Mouse (Mus musculus): ENCODE data around the gene Lmtk3.

Gene Lmtk3

DNA sequence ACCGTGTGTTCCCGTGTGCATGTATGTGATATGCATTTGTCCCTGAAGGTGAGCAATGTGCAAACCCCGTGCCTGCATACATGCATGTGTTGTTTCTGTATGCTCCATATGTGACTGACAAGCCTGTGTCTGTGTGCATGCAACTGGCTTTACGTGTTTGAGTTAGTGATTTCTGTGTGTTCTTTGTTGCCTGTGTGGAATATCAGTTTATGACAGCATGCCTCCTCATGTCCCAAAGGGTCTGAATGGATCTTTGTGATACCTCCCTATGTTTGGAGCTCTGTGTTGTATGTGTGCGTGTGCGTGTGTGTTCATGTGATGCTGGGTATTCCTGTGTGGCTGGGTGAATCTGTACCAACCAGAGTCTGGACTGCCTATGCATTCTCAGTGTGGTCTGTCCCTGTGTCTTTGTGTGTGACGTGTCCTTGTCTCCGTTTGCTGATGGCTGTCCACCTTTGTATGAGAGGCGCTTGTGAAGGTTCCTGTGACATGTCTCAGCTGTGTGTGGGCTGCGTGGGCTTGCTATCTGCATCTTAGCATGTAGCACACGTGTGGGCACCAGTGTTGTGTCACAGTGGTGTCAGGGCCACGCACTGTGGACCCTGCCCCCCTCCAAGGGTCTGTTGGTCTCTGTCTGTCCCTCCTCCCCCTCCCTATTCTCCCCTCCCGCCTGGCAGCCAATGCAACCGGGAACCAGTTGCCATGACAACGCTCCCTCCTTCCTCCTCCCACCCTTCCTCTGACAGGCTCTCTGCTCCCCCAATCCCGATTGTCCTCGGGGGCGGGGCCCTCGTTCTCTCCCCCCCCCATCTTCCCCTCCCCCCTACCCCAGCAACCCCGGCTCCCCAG is 1.2 kb downstream of the Lmtk3 start, which contains the start of gene Sult2b1:
Sult2b1 (minus strand) TSS at position 146 of the 849 bp plus-strand sequence.
- DNase-seq (ENCODE audit: low spot score in 2 of 2), result no peak

DNA sequence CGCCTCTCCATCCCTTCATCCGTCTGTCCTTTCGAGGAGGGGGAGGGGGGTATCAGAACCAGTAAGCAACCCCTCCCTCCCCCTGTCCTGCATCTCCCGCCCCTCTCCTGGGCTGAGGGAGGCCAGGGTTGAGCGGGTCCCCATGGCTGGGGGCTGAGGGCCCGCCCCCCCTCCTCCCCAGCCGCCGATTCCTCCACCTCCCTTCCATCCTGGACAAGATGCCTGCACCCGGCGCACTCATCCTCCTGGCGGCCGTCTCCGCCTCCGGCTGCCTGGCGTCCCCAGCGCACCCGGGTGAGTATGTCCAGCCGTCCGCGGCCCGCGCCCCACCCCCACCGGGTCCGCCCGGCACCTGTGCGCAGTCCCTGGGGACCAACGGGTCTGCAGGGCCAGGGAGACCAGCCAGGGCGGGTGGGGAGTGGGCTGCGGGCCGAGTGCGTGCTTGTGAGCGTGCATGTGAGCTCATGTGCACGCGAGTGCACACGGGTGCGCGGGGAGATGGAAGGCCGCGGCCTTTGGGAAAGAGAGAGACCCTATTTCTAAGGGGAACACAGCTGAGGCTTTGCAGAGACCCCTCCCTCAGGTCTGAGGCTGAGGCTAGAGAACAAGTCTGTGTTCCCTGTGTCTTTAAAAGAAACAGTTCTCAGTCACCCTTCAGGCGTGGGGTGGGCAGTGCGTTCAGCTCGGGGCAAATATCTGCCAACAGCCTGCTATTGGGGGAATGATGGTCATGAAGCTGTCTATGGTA is 2.0 kb downstream of the Lmtk3 start:
- DNase-seq (ENCODE audit: low spot score in 2 of 2), result no peak

DNA sequence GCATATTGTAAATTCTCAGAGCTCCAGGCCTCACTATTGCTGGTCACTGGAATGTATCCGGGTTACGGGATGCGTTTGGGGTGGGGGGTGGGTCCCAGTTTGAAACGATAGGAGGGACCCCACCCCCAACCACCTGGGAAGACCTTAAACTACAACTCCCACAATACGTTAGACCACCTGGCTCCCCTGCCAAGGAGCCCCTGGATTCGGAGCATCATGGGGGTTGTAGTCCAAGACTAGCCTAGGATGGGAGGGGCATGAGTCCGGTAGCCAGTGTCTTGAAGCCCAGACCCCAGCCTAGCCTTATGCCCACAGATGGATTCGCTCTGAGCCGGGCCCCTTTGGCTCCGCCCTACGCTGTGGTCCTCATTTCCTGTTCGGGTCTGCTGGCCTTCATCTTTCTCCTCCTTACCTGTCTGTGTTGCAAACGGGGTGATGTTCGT is 2.6 kb downstream of the Lmtk3 start:
- DNase-seq (ENCODE audit: low spot score in 2 of 2), result no peak

DNA sequence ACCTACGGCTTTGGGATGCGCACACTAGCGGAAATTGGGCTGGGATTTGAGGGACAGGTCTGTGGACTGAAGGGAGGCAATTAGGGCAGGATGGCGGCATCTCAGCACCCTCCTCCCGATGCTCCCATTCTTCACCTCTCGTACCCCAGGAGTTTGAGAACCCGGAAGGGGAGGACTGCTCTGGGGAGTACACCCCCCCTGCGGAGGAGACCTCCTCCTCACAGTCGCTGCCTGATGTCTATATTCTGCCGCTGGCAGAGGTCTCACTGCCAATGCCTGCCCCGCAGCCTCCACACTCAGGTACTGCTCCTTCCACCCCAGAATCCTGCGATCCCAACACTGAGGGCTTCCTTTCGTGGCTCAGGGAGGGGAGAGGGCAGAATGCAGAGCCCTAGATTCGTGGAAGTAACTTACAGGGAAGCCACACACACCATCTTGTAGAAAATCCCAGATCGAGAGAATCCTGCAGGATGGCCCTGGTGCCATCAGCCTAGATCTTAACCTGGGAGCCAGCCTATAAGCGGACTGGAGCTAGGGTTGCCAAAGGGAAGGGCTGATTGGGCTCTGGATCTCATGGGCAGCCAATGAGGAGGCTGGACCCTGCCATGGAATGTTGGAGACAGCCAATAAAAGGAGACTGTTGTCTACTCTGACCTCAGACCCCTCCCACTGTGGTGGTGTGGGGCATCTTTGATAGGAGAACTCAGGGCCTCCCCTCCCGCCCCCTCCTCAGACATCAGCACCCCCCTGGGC is 3.3 kb downstream of the Lmtk3 start:
- DNase-seq (ENCODE audit: low spot score in 2 of 2), result no peak

DNA sequence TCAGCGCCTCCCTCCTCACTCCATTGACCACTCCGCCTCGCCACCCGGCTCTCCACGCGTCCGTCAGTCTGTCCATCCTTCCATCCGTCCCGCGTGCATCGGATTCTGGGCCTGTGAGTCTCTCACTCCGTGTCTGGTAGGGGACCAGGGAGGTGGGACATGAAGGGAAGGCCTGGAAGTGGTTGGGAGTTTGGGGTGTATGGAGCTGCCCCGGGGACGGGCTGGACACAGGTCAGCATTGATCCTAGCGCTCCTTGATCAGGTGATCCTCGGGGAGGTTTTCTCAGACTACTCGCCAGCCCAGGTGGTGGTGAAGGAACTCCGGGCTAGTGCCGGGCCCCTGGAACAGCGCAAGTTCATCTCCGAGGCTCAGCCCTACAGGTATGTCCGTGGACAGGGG is 4.1 kb downstream of the Lmtk3 start:
- no peak for DNase-seq (ENCODE audit: low spot score in 2 of 2)

DNA sequence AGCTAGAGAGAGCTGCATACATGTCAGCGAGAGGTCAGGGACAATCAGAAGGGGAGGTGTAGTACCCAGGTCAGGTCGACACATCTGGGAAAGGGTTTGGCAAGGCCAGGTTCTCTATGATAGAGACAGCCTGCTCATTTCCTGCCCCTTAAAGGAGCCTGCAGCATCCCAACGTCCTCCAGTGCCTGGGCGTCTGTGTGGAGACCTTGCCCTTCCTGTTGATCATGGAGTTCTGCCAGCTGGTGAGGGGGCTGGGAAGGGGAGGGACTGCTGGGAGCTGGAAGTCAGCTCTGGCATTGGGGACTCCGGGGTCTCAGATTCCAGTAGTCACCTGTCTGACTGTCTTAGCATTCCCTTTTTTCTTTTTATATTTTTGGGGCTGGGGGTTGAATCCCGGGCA is 7.2 kb downstream of the Lmtk3 start:
- no peak for DNase-seq (ENCODE audit: low spot score in 2 of 2)

DNA sequence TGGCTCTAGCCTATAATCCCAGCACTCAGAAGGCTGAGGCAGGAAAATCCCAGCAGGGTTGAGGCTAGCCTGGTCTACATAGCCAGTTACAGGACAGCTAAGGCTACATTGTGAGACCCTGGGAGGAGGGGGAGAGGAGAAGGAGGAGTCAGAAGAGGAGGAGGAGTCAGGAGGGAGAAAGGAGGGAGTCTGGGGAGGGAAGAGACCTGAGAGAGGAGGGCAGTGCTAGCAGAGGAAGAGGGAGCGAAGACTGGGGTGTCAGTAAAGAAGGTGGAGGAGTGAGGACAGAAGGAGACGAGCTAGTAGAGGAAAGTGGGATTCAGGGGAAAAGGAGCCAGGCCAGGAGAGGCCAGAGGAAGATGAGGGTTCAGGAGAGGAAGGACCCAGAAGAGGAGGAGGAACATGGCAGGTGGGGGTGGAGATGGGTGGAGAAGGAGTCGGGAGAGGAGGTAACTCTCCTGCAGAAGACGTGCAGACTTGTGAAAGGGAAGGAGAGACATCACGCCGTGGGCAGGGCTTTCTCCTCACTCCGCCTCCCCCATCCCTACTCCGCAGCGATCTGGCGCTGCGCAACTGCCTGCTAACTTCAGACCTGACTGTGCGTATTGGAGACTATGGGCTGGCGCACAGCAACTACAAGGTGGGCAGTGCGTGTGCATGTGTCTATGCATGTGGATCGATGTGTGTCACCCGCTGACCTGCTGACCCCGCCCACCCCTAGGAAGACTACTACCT is 8.4 kb downstream of the Lmtk3 start:
- DNase-seq (ENCODE audit: low spot score in 2 of 2), result no peak

DNA sequence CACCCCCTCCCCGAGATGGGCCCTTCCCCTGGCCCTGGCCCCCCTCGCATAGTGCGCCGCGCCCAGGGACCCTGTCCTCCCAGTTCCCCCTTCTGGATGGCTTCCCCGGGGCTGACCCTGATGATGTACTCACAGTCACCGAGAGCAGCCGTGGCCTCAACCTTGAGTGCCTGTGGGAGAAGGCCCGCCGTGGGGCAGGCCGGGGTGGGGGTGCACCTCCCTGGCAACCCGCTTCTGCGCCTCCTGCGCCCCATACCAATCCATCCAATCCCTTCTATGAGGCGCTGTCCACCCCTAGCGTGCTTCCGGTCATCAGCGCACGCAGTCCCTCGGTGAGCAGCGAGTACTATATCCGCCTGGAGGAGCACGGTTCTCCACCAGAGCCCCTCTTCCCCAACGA is 9.7 kb downstream of the Lmtk3 start:
- no peak for DNase-seq (ENCODE audit: low spot score in 2 of 2)

DNA sequence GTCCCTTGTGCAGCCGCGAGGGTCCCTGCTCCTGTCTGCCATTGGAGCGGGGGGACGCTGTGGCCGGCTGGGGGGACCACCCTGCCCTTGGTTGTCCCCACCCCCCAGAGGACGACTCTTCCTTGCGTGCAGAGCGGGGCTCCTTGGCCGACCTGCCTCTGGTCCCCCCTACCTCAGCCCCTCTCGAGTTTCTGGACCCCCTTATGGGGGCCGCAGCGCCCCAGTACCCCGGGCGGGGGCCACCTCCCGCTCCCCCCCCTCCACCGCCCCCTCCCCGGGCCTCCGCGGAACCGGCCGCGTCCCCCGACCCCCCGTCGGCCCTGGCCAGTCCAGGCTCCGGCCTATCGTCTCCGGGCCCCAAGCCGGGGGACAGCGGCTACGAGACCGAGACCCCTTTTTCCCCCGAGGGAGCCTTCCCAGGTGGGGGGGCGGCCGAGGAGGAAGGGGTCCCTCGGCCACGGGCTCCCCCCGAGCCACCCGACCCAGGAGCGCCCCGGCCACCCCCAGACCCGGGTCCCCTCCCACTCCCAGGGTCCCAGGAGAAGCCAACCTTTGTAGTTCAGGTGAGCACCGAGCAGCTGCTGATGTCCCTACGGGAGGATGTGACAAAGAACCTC is 10.5 kb downstream of the Lmtk3 start:
- no peak for DNase-seq (ENCODE audit: low spot score in 2 of 2)

DNA sequence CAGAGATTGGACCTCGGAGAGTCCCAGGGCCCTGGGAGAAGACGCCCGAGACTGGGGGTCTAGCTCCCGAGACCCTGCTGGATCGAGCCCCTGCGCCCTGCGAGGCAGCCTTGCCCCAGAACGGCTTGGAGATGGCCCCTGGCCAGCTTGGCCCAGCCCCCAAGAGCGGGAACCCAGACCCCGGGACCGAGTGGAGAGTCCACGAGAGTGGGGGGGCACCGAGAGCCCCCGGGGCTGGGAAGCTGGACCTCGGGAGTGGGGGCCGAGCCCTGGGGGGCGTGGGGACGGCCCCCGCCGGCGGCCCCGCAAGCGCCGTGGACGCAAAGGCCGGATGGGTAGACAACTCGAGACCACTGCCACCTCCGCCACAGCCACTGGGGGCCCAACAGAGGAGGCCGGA is 11.4 kb downstream of the Lmtk3 start:
- no peak for DNase-seq (ENCODE audit: low spot score in 2 of 2)

DNA sequence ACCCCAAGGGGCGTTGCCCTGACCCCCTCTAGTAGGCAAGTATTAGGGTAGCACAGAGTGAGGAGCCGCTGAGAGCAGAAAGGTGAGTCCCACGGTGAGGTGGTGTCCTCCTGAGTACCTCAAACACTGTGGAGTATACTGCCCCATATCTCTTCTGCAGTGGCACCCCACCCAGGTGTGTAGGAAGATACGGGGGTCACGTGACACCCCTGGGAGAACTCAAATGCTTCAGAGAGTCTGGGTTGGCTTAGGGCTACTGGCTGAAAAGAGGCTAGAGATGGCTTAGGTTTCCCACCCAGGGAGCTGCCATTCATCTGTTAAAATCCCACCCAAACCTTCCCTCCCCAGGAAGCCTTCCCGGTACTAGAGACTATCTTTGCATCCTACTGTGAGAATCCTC is 13.4 kb downstream of the Lmtk3 start:
- DNase-seq (ENCODE audit: low spot score in 2 of 2), result no peak

DNA sequence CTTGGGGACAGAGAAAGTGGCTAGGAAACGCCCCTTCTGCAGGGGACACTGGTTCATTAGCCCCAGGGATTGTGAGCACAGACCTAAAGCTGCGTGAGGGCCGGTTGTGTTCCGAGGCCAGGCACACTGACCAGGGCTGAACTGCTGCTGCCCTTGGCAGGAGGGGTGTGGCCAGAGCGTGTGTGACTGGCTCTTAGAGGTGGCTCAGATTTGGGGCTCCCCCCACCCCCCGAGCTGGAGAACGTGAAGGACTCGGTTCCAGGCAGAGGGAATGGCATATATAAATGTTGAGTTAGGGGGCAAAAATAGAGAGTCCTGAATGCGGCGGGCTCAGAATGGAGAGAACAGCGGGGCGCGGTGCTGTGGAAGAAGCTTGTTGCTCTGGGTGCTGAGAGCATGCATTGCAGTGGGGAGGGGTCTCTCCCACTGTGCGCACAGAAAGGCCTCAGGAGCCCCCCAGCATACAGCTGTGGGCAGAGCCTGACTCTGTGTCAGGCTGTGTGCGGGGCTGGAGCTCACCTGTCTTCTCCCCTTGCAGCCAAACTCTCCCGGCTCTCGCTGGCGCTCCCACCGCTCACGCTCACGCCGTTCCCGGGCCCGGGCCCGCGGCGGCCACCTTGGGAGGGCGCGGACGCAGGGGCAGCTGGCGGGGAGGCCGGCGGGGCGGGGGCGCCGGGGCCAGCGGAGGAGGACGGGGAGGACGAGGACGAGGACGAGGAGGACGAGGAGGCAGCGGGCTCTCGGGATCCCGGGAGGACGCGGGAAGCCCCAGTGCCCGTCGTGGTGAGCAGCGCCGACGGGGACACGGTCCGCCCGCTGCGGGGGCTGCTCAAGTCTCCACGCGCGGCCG is 14.3 kb downstream of the Lmtk3 start:
- DNase-seq (ENCODE audit: low spot score in 2 of 2), result no peak

DNA sequence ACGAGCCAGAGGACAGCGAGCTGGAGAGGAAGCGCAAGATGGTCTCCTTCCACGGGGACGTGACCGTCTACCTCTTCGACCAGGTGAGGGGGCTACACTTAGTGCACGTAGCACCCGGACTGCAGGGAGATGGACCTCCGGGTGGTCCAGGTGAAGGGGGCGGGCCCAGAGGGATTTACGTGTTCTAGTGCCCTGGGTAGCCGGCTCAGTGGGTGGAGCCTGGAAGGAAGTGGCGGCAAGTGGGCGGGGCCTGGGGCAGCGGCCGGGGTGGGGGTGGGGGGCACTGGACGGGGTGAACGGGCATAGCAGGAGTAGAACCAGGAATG is 14.9 kb downstream of the Lmtk3 start:
- peak; percentile 33 to 34 for DNase-seq (ENCODE audit: low spot score in 2 of 2)

DNA sequence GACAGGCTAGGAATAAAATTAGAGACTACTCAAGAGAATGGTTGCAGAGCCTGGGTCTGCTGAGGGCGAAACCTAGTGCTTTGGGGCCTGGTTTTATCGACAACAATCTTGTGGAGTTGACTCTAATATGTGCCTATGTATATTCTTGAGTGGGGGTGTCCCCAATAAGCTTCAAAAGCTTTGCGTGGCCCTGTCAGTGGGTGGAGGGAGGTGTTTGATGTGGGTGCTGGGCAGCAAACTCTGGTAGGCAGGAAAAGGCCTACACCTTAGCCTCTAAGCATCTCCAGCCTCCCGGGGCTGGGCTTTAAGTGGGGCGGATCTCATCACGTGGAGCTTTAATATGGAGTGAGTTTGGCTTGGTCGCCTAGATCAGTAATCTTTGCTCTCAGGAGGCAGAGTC is 15.4 kb downstream of the Lmtk3 start:
- peak; percentile 47 for DNase-seq (ENCODE audit: low spot score in 2 of 2)

DNA sequence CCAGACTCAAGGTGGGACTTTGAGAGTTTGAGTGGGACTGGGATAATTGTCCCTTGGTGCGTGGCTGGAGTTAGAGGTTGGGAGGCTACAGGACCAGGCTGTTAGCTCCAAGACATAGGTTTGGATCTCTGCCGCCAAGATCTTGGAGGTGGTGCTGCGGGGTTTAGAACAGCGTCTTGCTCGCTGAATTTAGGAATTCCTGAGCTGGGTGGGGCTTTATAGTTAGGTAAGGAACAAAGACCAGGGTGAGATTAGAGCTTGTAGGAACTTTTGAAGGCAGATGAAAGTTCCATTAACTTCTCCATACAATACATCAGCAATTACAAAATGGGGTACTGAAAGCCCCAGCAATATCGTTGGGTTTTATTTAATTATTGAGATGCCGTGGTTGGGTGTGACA is 16.5 kb downstream of the Lmtk3 start:
- DNase-seq (ENCODE audit: low spot score in 2 of 2), result no peak

DNA sequence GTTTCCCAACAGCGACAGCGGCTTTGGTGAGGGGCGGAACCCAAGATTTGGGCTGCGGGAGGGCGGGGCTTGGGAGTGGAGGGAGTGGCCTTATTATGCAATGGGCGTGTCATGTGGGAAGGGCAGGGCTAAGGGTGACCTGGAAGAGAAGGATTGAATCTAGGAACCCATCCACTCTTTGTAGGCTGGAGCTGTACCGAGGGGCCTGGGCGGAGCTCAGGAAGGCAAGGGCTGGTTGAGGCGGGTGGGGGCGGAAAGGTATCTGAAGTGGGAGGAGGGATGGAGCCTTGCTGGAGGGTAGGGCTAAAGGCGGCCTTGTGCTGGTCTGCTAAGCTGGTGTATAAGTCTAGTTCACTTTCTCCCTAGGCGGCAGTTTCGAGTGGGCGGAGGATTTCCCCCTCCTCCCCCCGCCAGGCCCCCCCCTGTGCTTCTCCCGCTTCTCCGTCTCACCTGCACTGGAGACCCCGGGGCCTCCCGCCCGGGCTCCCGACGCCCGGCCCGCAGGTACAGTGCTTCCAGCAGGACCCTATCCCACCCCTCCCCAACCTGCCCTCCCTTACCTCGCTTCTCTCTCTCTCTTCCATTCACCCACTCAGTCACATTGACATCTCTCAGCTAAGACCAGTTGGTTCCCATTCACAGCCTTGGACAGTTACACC is 17.1 kb downstream of the Lmtk3 start:
- DNase-seq (ENCODE audit: low spot score in 2 of 2), result peak; percentile 38 to 53

DNA sequence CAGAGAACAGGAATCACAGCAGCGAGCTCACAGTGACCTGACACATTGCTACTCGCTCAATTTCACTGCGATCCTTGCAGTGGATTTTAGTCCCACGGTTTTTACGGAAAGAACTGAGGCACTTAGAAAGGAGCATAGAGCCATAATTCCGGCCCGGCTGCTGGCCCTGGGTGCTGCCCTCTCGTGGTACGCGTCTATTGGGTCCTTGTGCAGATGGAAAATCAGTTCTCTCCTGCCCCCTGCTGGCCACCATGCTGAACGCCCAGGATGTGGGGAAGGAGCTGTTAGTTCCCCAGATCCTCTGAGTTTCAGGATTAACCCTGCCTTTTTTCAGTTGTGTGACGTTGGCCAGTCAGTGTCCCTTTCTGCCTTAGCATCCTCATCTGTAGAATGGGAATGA is 17.8 kb downstream of the Lmtk3 start:
- DNase-seq (ENCODE audit: low spot score in 2 of 2), result peak; percentile 87 to 92

DNA sequence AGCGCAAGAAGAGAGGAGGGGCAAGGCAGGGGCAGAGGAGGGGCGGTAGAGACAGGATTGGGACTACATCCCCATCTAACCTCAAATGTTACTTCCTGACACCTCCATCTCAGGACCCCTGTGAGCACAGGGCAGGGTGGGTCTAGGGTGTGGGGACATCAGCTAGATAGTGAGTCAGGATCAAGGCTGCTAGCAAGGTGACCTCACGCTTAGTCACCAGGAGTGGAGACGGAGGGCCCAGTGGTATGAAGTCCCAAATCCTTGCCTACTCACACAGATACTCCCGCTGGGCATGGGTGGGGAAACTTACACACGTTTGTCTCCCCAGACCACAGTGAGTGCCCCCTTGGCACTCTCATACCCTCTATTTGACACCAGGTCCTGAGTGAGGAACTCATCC is 19.0 kb downstream of the Lmtk3 start:
- no peak for DNase-seq (ENCODE audit: low spot score in 2 of 2)

DNA sequence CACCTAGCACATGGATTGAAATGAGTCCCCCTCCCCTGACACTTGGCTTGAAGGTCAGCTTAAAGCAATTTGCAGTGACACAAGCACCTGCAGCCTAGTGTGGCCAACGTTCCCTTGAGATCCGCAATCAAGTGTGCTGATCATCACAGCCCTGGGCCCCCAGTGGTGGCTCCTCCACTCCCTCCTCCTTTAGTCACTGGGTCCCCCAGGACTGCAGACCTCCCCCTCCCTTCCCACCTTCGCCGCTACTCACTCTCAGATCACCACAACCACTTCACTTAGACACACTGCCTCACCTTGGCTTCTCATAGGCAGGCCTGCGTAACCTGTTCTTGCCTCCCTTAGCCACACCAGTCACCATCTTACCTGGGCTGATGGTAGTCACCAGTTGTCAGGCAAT is 22.4 kb downstream of the Lmtk3 start:
- DNase-seq (ENCODE audit: low spot score in 2 of 2), result no peak

DNA sequence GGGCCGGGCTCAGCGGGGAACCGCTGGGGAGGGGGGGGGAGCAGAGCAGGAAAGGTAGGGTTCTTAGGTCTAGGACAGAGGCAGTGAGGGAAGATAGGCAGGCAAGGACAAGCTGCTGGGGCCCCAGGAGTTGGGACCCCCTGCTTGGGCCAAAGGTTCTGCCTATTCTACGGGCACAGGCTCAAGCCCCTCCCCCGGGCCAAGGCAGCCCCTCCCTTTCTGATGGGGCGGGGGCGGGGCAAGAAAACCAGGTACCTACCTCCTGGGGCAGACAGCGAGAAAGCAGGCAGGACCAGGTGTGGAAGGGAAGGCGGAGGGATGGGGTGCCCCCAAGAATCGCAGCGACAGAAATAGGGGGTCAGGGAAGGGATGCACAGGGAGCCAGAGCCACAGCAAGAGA is 24.9 kb downstream of the Lmtk3 start:
- no peak for DNase-seq (ENCODE audit: low spot score in 2 of 2)
